In genomic region chr9:62519787-62520503, GRCm38 (mm10) we compare ENCODE assay signal across 12 mouse cellular contexts. TPM values are rescaled to one million over a fixed set of nuclear protein-coding genes. Genes with fewer than 3 reads are reported as not detected.
DNase-seq lines count a peak whose midpoint lies in the region; ATAC-seq lines count a peak whose summit lies in the region.
"Had no signal": no experiment of that assay in that cellular context is flagged by ENCODE, and none has a peak within 500 bp of the region (broad histone marks: within the 10 kb centered on the region; RNA-seq: fewer than 3 reads in every experiment).

No protein-coding gene starts in this region.

- 59% methylated on average over 14 of the region's 15 CpGs for WGBS in forebrain, embryonic 13.5 days
- WGBS in midbrain, embryonic 14.5 days = 50% methylated on average over 15 of the region's 15 CpGs

- no peaks in the 10 kb centered on the region for H3K9me3 ChIP-seq in forebrain, embryonic 13.5 days (replicated peaks)
- no peaks in the 10 kb centered on the region for H3K9me3 ChIP-seq in midbrain, embryonic 14.5 days (ENCODE audit: control insufficient read depth, low read length)
- H3K9me3 ChIP-seq: limb, embryonic 15.5 days had no signal

- peak overlapping the region; percentile 14; the same call in 1 of the 2 replicates for H3K9ac ChIP-seq in forebrain, embryonic 13.5 days
- no peak overlapping the region for H3K9ac ChIP-seq in midbrain, embryonic 14.5 days (replicated peaks; ENCODE audit: low read length)
- H3K9ac ChIP-seq: limb, embryonic 15.5 days had no signal

- DNase-seq in layer of hippocampus, postnatal 10 days (ENCODE audit: low spot score in 2 of 2) = peak; percentile 67 to 73
- DNase-seq in layer of hippocampus, adult 9-11 months = no peak
- peak; percentile 77 for DNase-seq in cerebellum, adult 9-11 months
- no peak for DNase-seq in midbrain, embryonic 14.5 days
- no peak for DNase-seq in thymus, postnatal 14 days
- no peak for DNase-seq in adrenal gland, adult 8-10 months
- DNase-seq in frontal cortex, postnatal 10 days (ENCODE audit: low spot score in 2 of 2) = no peak
- DNase-seq: gastrocnemius, postnatal 36 days had no signal

- H3K36me3 ChIP-seq in forebrain, embryonic 13.5 days (ENCODE audit: poor library complexity, severe bottlenecking) = no peaks in the 10 kb centered on the region; the same call in 1 of the 2 replicates
- no peaks in the 10 kb centered on the region for H3K36me3 ChIP-seq in midbrain, embryonic 14.5 days (ENCODE audit: control insufficient read depth, insufficient read depth, low read length)
- H3K36me3 ChIP-seq: limb, embryonic 15.5 days had no signal

- no peak for ATAC-seq in forebrain, embryonic 13.5 days
- no peak for ATAC-seq in midbrain, embryonic 14.5 days (ENCODE audit: low FRiP score, low TSS enrichment)
- ATAC-seq: lung, postnatal 0 days had no signal

- H3K27ac ChIP-seq in forebrain, embryonic 13.5 days = no peak overlapping the region
- 0 out of 2 replicates have a peak overlapping the region, but pooled peaks have one; percentile 26 for H3K27ac ChIP-seq in midbrain, embryonic 14.5 days (replicated peaks; ENCODE audit: low read depth, low read length)
- H3K27ac ChIP-seq: limb, embryonic 15.5 days had no signal

- H3K27me3 ChIP-seq in forebrain, embryonic 13.5 days = no peaks in the 10 kb centered on the region
- H3K27me3 ChIP-seq in midbrain, embryonic 14.5 days (ENCODE audit: control insufficient read depth, insufficient read depth, low read length) = peaks cover 3% of the 10 kb centered on the region; the same call in 1 of the 2 replicates

- H3K4me2 ChIP-seq in forebrain, embryonic 13.5 days = no peak overlapping the region
- H3K4me2 ChIP-seq in midbrain, embryonic 14.5 days (ENCODE audit: low read length) = no peak overlapping the region
- H3K4me2 ChIP-seq: limb, embryonic 15.5 days had no signal

- H3K4me1 ChIP-seq in forebrain, embryonic 13.5 days = peaks cover 89% of the 10 kb centered on the region
- peaks cover 52% of the 10 kb centered on the region for H3K4me1 ChIP-seq in midbrain, embryonic 14.5 days (ENCODE audit: control insufficient read depth, insufficient read depth, low read length)

- no peak overlapping the region for H3K4me3 ChIP-seq in forebrain, embryonic 13.5 days
- no peak overlapping the region for H3K4me3 ChIP-seq in midbrain, embryonic 14.5 days (replicated peaks; ENCODE audit: low read depth, low read length)
- H3K4me3 ChIP-seq: limb, embryonic 15.5 days; myocyte had no signal

RNA-seq across cellular contexts. Expression of gene Coro2b, which starts 16.9 kb away (rescaled TPM):
- total RNA-seq in layer of hippocampus, postnatal 10 days (2021) = 100 to 1,000 TPM; 131 to 136 TPM
- polyA plus RNA-seq in forebrain, embryonic 13.5 days (2015; fragmentation: Nextera tagmentation; extraction: Ambion mirVana) = 35.5 and 37.0 TPM in 2 replicates
- polyA plus RNA-seq in midbrain, embryonic 14.5 days (2014; fragmentation: Nextera tagmentation; extraction: Ambion mirVana) = 33.2 and 34.5 TPM in 2 replicates
- total RNA-seq in adrenal gland, adult 8-10 months (2022) = 10 to 100 TPM; 12.4 to 20.2 (median 18.2) TPM

Comparison
In these comparisons a context has a peak if more than half of its experiments do, and no peak if none do; other contexts are left out.
1. DNase-seq: peak in layer of hippocampus, postnatal 10 days (2 of 2) and cerebellum, adult 9-11 months (single experiment); none in layer of hippocampus, adult 9-11 months (single experiment), midbrain, embryonic 14.5 days (single experiment), thymus, postnatal 14 days (single experiment), adrenal gland, adult 8-10 months (single experiment) and frontal cortex, postnatal 10 days (0 of 2).
2. RNA of gene Coro2b, which starts 16.9 kb away (total RNA-seq): 131 to 136 TPM in layer of hippocampus, postnatal 10 days; 12.4 to 20.2 TPM in adrenal gland, adult 8-10 months; every median in the first group is over 4 times any median in the second.